Comparison of ENCODE assay signal across 19 mouse cellular contexts in the genomic region with DNA sequence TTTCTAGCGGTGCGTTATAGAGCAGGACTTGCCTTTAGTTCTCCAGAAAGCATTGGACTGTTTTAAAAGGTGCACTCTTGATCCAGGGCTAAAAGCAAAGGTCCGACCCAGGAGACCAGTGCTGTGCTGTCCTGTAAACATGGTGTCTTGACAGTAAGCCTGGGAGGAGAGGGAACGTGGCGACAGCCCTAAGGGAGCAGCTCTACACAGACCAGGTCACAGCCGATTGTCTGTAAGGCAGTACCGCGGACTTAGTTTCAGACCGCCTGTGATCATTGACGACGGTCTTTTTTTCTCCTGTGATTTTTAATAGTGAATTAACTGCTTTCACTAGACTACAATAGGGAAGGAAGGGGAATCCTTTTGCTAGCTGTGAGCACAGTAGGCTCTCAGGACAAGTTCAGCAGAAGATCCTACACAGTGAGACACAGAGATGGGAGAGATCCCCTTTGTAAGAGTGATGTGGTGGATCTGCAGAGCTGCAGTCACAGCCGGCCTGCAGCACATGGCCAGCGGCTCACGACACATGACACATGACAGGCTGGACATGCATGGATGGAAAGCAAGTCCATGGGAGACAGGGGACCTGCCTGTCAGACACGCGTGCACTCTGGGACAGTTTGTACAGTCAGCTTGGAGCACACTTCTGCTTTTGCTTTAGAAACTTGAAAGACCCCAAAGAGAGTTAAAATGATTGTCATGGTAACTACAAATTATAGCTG. TPM values are rescaled to one million over a fixed set of nuclear protein-coding genes. Genes with fewer than 3 reads are reported as not detected.
DNase-seq lines count a peak whose midpoint lies in the region; ATAC-seq and TF ChIP-seq lines count a peak whose summit lies in the region.
"Had no signal": no experiment of that assay in that cellular context is flagged by ENCODE, and none has a peak within 500 bp of the region (broad histone marks: within the 10 kb centered on the region; RNA-seq: fewer than 3 reads in every experiment).

No protein-coding gene starts in this region.

- no peak for TF ChIP-seq EP300 in lung, postnatal 0 days (IDR thresholded peaks at IDR 0.05)

- no peak for DNase-seq in neural tube, embryonic 10.5 days (ENCODE audit: extremely low spot score, low spot score)
- no peak for DNase-seq in cerebellum, adult 18-20 months
- DNase-seq in lung, postnatal 0 days (ENCODE audit: low spot score): no peak
- DNase-seq: adrenal gland, postnatal 10 days; cerebellum, postnatal 10 days; heart, postnatal 10 days; kidney, adult 11 months; kidney, postnatal 10 days; lung, postnatal 14 days; retina, postnatal 1 day had no signal

- H3K9me3 ChIP-seq in forebrain, embryonic 15.5 days: no peaks in the 10 kb centered on the region
- no peaks in the 10 kb centered on the region for H3K9me3 ChIP-seq in forebrain, embryonic 13.5 days (replicated peaks)
- H3K9me3 ChIP-seq in neural tube, embryonic 13.5 days: no peaks in the 10 kb centered on the region
- H3K9me3 ChIP-seq in hindbrain, embryonic 16.5 days (ENCODE audit: control insufficient read depth, low read length): no peaks in the 10 kb centered on the region
- H3K9me3 ChIP-seq in lung, postnatal 0 days (ENCODE audit: low read length): no peaks in the 10 kb centered on the region
- H3K9me3 ChIP-seq: megakaryocyte, embryonic 14.5 days had no signal

- TF ChIP-seq CTCF in lung, postnatal 0 days (IDR thresholded peaks at IDR 0.05): no peak

- no peak overlapping the region for H3K4me2 ChIP-seq in forebrain, embryonic 15.5 days (replicated peaks)
- H3K4me2 ChIP-seq in forebrain, embryonic 13.5 days: no peak overlapping the region
- no peak overlapping the region for H3K4me2 ChIP-seq in neural tube, embryonic 13.5 days
- no peak overlapping the region for H3K4me2 ChIP-seq in hindbrain, embryonic 16.5 days (ENCODE audit: low read length)
- H3K4me2 ChIP-seq in lung, postnatal 0 days (replicated peaks; ENCODE audit: low read depth, low read length): no peak overlapping the region
- H3K4me2 ChIP-seq: heart, embryonic 11.5 days had no signal

- no peak overlapping the region for H3K9ac ChIP-seq in forebrain, embryonic 15.5 days (replicated peaks)
- no peak overlapping the region for H3K9ac ChIP-seq in forebrain, embryonic 13.5 days
- no peak overlapping the region for H3K9ac ChIP-seq in neural tube, embryonic 13.5 days
- H3K9ac ChIP-seq in hindbrain, embryonic 16.5 days (ENCODE audit: low read depth, low read length): no peak overlapping the region
- H3K9ac ChIP-seq in lung, postnatal 0 days (replicated peaks; ENCODE audit: low read depth): no peak overlapping the region

- no peaks in the 10 kb centered on the region for H3K27me3 ChIP-seq in forebrain, embryonic 15.5 days
- H3K27me3 ChIP-seq in forebrain, embryonic 13.5 days: no peaks in the 10 kb centered on the region
- no peaks in the 10 kb centered on the region for H3K27me3 ChIP-seq in neural tube, embryonic 13.5 days
- no peaks in the 10 kb centered on the region for H3K27me3 ChIP-seq in hindbrain, embryonic 16.5 days (replicated peaks; ENCODE audit: control insufficient read depth, insufficient read depth, low read length)
- H3K27me3 ChIP-seq in lung, postnatal 0 days (replicated peaks; ENCODE audit: insufficient read depth, low read length): no peaks in the 10 kb centered on the region
- H3K27me3 ChIP-seq: megakaryocyte, embryonic 14.5 days; Patski had no signal

- H3K27ac ChIP-seq in forebrain, embryonic 15.5 days (replicated peaks): no peak overlapping the region
- H3K27ac ChIP-seq in forebrain, embryonic 13.5 days: no peak overlapping the region; the same call in none of the 2 replicates
- H3K27ac ChIP-seq in neural tube, embryonic 13.5 days (replicated peaks): 0 out of 2 replicates have a peak overlapping the region, but pooled peaks have one; percentile 23
- H3K27ac ChIP-seq in hindbrain, embryonic 16.5 days (ENCODE audit: low read depth, low read length): no peak overlapping the region
- H3K27ac ChIP-seq in lung, postnatal 0 days (ENCODE audit: low read length): no peak overlapping the region
- H3K27ac ChIP-seq: layer of hippocampus, adult 2 months; stomach, postnatal 0 days had no signal

- peak; percentile 44; the same call in 1 of the 2 replicates for ATAC-seq in forebrain, embryonic 15.5 days (replicated peaks)
- no peak; the same call in 1 of the 2 replicates for ATAC-seq in forebrain, embryonic 13.5 days
- ATAC-seq in neural tube, embryonic 13.5 days (ENCODE audit: low read depth): no peak
- peak; percentile 36; the same call in 1 of the 2 replicates for ATAC-seq in hindbrain, embryonic 16.5 days
- ATAC-seq in lung, postnatal 0 days: no peak
- ATAC-seq: Patski had no signal

- peaks cover 43% of the 10 kb centered on the region for H3K36me3 ChIP-seq in forebrain, embryonic 15.5 days
- peaks cover 82% of the 10 kb centered on the region for H3K36me3 ChIP-seq in forebrain, embryonic 13.5 days (ENCODE audit: poor library complexity, severe bottlenecking)
- H3K36me3 ChIP-seq in neural tube, embryonic 13.5 days: peaks cover 78% of the 10 kb centered on the region
- H3K36me3 ChIP-seq in hindbrain, embryonic 16.5 days (ENCODE audit: control insufficient read depth, insufficient read depth, low read length): peaks cover 17% of the 10 kb centered on the region
- peaks cover 8% of the 10 kb centered on the region for H3K36me3 ChIP-seq in lung, postnatal 0 days (ENCODE audit: insufficient read depth, low read length)

- H3K4me3 ChIP-seq in forebrain, embryonic 15.5 days: no peak overlapping the region
- H3K4me3 ChIP-seq in forebrain, embryonic 13.5 days: no peak overlapping the region
- no peak overlapping the region for H3K4me3 ChIP-seq in neural tube, embryonic 13.5 days
- no peak overlapping the region for H3K4me3 ChIP-seq in hindbrain, embryonic 16.5 days (ENCODE audit: low read length)
- no peak overlapping the region for H3K4me3 ChIP-seq in lung, postnatal 0 days (ENCODE audit: low read depth, low read length)
- H3K4me3 ChIP-seq: layer of hippocampus, adult 2 months; megakaryocyte, embryonic 14.5 days had no signal

- 56% methylated on average over 16 of the region's 16 CpGs for WGBS in forebrain, embryonic 15.5 days
- WGBS in forebrain, embryonic 13.5 days: 54% methylated on average over 16 of the region's 16 CpGs
- 71% methylated on average over 16 of the region's 16 CpGs for WGBS in neural tube, embryonic 13.5 days
- 60% methylated on average over 16 of the region's 16 CpGs for WGBS in hindbrain, embryonic 16.5 days
- WGBS in lung, postnatal 0 days: 91% methylated on average over 16 of the region's 16 CpGs

- H3K4me1 ChIP-seq in forebrain, embryonic 15.5 days: no peaks in the 10 kb centered on the region
- peaks cover 14% of the 10 kb centered on the region for H3K4me1 ChIP-seq in forebrain, embryonic 13.5 days
- peaks cover 16% of the 10 kb centered on the region for H3K4me1 ChIP-seq in neural tube, embryonic 13.5 days (replicated peaks)
- H3K4me1 ChIP-seq in hindbrain, embryonic 16.5 days (ENCODE audit: control insufficient read depth, insufficient read depth, low read depth, low read length): peaks cover 2% of the 10 kb centered on the region; the same call in 1 of the 2 replicates
- no peaks in the 10 kb centered on the region for H3K4me1 ChIP-seq in lung, postnatal 0 days (ENCODE audit: insufficient read depth, low read depth, low read length)

RNA-seq across cellular contexts. Expression of a gene that starts 44.9 kb away (rescaled TPM):
- 43.4 and 45.2 TPM in 2 replicates for polyA plus RNA-seq in forebrain, embryonic 15.5 days (2015; fragmentation: Nextera tagmentation; extraction: Ambion mirVana)
- 46.5 and 50.1 TPM in 2 replicates for polyA plus RNA-seq in forebrain, embryonic 13.5 days (2015; fragmentation: Nextera tagmentation; extraction: Ambion mirVana)
- 44.7 and 46.0 TPM in 2 replicates for polyA plus RNA-seq in neural tube, embryonic 13.5 days (2015; fragmentation: Nextera tagmentation; extraction: Ambion mirVana)
- polyA plus RNA-seq in hindbrain, embryonic 16.5 days (2015; fragmentation: Nextera tagmentation; extraction: Ambion mirVana): 37.1 and 41.3 TPM in 2 replicates
- 21.2 and 26.5 TPM in 2 replicates for polyA plus RNA-seq in lung, postnatal 0 days (2015; fragmentation: Nextera tagmentation; extraction: Ambion mirVana)

RNA-seq across cellular contexts. Expression of a gene that starts 54.7 kb away (rescaled TPM):
- polyA plus RNA-seq in forebrain, embryonic 15.5 days (2015; fragmentation: Nextera tagmentation; extraction: Ambion mirVana): 71.8 and 75.5 TPM in 2 replicates
- 66.6 and 81.7 TPM in 2 replicates for polyA plus RNA-seq in forebrain, embryonic 13.5 days (2015; fragmentation: Nextera tagmentation; extraction: Ambion mirVana)
- 65.5 and 71.7 TPM in 2 replicates for polyA plus RNA-seq in neural tube, embryonic 13.5 days (2015; fragmentation: Nextera tagmentation; extraction: Ambion mirVana)
- polyA plus RNA-seq in hindbrain, embryonic 16.5 days (2015; fragmentation: Nextera tagmentation; extraction: Ambion mirVana): 70.0 and 73.8 TPM in 2 replicates
- 33.3 and 33.5 TPM in 2 replicates for polyA plus RNA-seq in lung, postnatal 0 days (2015; fragmentation: Nextera tagmentation; extraction: Ambion mirVana)

RNA-seq across cellular contexts. Expression of a gene that starts 58.3 kb away (rescaled TPM):
- 57.5 and 61.3 TPM in 2 replicates for polyA plus RNA-seq in forebrain, embryonic 15.5 days (2015; fragmentation: Nextera tagmentation; extraction: Ambion mirVana)
- polyA plus RNA-seq in forebrain, embryonic 13.5 days (2015; fragmentation: Nextera tagmentation; extraction: Ambion mirVana): 56.9 and 58.4 TPM in 2 replicates
- 55.2 and 57.7 TPM in 2 replicates for polyA plus RNA-seq in neural tube, embryonic 13.5 days (2015; fragmentation: Nextera tagmentation; extraction: Ambion mirVana)
- 52.1 and 58.3 TPM in 2 replicates for polyA plus RNA-seq in hindbrain, embryonic 16.5 days (2015; fragmentation: Nextera tagmentation; extraction: Ambion mirVana)
- polyA plus RNA-seq in lung, postnatal 0 days (2015; fragmentation: Nextera tagmentation; extraction: Ambion mirVana): 151 and 155 TPM in 2 replicates

Comparison
In these comparisons a context has a peak if more than half of its experiments do, and no peak if none do; other contexts are left out.
1. ATAC-seq: peak in forebrain, embryonic 15.5 days (single experiment) and hindbrain, embryonic 16.5 days (single experiment); none in forebrain, embryonic 13.5 days (single experiment), neural tube, embryonic 13.5 days (single experiment) and lung, postnatal 0 days (single experiment).